Mouse (Mus musculus): ENCODE measurements at regions not wholly inside any gene's neighbourhood (a gene's known extent, or its start where the extent isn't known, plus 50 kb on each side); places are given as distances from the start of the nearest gene placed in this dataset.

DNA sequence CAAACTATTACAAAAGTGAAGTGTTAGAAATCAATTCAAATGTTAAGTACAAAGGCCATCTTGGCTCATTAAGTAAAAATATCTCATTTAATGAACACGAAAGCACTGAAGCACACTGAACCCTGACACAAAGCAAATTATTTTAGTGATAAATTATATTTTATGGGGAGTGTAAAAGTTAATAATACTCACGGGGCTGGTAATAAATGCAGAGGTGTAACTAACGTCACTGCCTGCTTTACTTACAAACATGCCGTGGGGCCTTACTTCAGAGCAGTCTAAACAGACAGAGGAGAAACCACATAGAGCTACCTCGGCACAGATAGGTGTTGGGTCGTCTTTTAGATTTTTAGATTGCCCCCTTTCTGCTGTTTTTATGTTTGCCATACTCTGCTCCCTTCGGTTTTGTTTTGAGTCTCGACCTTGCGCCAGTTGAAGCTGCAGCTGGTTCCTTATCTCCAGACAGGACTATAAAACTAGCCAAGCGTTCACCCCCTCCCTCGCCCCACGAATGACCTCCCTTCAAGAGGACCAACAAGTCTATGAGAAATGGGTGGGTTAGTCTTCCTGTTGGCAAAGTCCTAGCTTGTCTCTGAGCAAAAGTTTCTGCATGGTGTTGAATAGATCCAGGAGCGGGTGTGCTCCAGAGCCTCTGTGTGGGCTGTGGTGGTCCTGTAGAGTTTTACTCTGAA is 181.8 kb upstream of the Nr5a2 start:
- DNase-seq (ENCODE audit: low read depth, low spot score), result no peak

DNA sequence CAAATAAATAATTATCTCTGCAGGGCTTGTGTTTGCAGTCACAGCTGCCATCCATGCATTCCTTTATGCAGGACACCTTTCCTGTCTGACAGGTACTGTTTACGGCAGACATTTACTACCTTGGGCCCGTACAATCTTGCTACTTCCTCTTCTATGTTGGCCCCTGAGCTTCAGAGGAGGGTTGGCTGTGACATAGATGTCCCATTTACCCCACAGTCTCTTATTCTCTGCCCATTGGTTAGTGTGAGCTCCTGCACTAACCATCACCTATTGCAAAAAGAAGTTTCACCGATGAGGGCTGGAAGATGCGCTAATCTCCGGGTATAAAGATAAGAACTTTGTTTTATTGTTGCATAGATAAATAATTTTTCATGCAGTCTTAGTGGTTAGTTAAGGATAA is 181.1 kb upstream of the Nr5a2 start:
- no peak for DNase-seq (ENCODE audit: low read depth, low spot score)

DNA sequence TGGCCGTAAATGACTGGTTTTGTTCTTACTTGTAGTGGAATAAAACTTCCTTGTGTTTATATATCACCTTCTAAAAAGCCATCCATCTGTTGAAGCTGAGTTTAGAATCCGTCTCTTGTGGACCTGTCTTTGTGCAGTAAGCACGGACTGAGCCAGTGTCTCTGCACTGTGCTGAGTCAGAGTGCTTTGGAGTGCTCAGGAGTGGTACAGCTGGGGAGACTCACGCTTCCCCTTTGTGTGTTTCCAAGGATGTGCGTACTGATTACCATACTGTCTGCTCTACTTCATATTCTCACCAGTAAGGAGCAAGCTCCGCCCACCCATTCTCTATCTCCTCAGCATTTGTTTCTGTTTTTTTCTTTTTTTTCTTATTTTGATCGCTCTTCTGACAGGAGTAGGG is 175.9 kb upstream of the Nr5a2 start:
- no peak for DNase-seq (ENCODE audit: low read depth, low spot score)

DNA sequence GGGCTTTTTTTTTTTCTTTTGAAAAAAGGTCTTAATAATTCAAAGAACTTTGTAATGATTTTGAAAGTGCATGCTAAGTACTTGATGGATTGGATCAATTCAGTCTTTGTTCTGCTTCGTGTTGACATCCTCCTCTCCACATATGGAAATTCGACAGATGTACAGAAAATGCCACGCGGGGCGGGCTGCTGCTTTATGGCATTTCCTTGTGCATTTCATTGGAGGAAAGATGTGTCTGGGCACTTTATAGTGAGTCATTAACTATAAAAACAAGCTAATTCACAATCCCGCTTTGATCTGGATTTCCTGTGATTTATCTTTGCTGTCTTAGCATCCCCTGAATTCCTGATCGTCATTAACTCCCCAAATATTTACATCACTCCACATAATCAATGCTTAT is 173.5 kb upstream of the Nr5a2 start:
- DNase-seq (ENCODE audit: low read depth, low spot score), result no peak

DNA sequence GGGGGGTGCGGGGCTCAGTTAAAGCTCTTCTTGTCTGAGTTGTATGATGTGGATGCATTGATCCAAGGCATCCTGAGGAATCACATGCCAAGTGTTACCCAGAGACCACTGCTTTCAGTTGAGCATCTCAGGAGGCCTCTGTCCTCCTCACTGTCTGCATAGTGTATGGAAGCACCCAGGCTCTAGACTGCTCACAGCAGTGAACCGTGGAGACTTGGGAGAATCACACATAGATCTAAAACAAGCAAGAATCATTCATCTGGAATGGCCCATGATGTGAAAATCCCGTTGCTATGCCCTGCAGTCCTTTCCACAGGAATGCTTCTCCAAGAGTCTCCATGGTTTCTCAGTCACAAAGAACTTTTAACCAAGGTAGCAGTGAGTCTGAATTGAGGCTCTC is 170.0 kb upstream of the Nr5a2 start:
- DNase-seq (ENCODE audit: low read depth, low spot score), result no peak

DNA sequence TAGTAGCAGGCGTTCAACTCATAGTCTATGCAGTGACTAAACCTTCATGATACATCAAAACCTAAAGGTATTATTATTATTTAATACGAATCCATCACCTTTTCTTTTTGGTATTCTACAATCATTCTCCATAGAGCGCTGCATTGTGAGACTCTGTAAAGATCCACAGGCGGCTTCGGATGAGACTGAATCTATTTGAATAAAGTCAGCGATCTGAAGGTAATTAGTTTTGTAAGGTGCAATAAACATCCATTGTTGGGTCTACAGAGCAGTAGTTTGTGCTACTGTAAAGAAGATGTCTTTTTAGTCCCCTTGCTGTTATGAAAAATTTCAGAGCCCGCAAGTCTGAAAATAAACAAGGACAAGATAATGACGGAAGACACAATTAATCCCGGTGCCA is 168.9 kb upstream of the Nr5a2 start:
- no peak for DNase-seq (ENCODE audit: low read depth, low spot score)

DNA sequence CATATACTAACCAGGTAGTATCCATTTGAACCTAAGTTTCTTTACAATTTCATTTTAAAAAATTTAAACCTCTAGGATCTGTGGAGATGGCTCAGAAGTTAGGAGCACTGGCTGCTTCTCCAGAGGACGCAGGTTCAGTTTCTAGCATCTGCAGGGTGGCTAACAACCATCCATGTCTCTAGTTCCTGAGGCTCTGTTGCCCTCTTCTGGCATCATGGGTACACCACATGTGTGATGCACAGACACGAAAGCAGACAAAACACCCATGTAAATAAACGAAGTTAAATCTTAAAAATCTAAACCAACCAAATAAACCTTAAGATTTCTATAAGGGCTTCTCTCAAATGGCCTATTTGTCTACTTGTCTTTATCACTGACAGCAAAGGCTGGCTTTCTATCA is 157.6 kb upstream of the Nr5a2 start:
- DNase-seq (ENCODE audit: low read depth, low spot score), result no peak

DNA sequence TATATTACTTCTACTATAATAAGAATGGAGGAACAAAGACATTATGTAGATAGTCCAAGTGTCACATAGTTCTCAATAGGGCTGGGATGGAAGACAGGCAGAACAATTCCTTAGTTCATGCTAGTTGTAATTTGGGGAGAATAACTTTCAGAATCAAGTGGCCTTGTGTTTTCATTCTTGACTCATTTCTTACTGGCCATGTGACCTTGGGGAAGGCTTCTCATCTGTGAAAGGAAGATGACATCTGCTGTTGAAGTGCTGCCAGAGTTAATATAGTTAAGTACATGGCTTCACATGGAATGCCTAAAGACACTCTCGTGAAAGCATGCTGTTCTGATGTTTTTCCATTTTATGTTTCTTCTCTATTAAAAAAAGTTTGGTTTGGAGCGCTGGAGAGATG is 146.2 kb upstream of the Nr5a2 start:
- no peak for DNase-seq (ENCODE audit: low read depth, low spot score)

DNA sequence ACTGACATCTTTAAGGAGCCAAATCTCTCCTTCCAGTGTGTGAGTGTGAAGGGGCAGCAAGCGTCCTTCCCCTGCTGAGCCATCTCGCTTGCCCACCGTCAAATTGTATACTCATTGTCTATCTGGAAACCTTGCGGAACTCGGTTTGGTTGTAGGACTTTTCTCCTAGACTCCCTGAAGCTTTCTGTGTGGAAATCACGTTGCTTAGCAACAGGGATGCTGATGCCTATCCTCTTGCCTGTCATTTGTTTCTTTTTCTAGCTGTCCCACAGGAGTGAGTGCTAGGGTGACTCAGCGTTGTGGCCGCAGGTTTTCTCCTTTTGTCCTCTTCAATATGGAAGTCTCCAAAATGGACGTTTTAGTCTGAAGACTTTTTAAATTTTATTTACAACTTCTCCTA is 131.5 kb upstream of the Nr5a2 start:
- DNase-seq (ENCODE audit: low read depth, low spot score), result no peak

DNA sequence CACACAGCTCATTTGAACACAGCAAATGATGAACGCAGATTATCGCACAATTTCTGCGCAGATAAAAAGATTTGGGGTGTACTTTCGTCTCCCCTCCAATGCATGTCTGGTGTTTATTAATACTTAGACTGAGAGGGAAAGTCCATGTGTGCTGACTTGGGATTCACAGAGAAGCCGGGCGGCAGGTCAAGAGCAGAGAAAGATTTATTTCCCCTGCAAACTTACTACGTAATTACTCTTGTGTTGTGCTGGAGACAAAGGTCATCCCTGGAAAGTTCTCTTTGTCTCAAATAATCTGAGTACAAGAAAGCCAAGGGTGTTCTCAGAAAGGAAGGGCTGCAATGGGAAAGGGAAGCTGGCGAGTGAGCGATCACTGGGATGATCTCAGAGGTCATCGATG is 127.9 kb upstream of the Nr5a2 start:
- DNase-seq (ENCODE audit: low read depth, low spot score), result no peak

DNA sequence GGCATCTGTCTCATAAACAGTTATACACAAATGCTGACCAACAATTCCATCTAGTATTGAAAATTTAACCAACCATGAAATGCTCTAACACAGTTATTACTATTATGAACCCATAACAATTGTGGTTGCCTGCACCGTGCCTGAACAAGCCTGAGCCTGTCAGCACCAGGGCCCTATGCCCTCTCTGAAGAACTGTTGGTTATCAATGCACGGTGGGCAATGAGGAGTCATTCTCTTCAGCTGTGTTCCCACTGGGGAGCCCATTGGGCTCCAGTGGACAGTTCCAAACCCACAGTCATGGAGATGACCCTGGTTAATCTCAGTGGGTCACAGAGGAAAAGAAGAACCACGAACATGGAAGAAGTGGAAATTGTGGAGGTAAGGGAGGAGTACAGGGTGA is 126.5 kb upstream of the Nr5a2 start:
- no peak for DNase-seq (ENCODE audit: low read depth, low spot score)

DNA sequence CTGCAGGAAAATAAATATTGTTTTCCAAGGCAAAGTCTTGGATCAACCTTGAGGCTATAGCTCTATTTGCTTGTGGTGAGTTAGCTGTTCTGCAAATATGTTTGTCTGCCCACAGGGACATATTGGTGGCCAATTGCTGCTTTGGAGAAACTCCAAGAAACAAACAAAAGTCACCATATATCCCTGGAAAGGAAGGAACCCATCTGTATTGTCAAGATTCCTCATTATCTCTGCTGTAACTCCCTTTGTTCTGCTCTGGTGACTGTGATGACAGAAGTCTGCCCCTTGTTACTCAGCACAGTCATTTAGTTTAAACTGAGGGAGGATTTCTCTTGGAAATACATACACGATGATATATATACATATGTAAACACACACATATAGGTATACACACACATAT is 123.3 kb upstream of the Nr5a2 start:
- no peak for DNase-seq (ENCODE audit: low read depth, low spot score)

DNA sequence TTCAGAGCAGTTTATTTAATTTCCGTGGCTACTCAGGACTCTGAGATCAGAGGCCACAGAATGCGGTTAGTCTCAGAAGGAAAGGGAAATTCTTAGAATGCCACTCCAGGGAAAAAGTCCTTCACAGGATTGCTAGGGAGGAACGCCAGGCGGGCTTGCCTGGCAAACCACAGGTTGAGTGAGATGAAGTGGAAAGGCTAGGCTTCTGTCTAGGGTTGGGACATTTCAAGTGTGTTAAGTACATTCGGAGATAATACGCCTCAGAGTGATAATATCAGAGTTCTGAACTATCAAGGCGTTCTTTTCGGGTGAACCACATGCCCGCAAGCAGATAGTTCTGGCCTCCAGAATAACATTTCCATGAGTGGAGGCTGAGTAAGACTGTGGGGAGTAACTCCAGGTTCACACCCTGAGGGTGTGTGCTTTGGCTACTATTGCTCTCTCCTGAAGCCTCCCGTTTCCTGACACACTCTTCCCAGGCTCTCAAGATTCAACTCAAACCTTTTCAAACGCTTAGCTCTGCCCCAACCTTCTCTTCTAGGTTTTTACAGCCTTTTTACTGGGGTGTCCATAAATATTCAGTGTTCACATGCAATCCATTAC is 119.3 kb upstream of the Nr5a2 start:
- DNase-seq (ENCODE audit: low read depth, low spot score), result no peak

DNA sequence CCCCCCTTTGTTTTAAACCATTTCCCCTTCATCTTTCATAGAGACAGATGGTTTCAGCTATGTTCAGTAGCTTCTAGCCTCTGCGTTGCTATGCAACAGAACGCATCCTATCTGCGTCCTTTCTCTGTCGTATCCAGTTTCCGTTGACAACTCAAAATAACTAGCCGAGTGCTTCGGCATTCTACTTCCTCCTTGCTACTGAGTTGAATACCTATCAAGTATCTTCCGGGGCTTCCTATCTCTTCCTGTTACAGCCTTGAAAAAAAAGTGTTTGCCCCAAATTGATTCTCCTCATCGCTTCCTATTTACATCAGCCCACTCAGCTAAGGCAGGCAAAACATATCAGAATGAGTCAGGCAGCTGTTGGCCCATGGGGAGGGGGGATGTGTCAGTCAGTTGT is 114.5 kb upstream of the Nr5a2 start:
- no peak for DNase-seq (ENCODE audit: low read depth, low spot score)

DNA sequence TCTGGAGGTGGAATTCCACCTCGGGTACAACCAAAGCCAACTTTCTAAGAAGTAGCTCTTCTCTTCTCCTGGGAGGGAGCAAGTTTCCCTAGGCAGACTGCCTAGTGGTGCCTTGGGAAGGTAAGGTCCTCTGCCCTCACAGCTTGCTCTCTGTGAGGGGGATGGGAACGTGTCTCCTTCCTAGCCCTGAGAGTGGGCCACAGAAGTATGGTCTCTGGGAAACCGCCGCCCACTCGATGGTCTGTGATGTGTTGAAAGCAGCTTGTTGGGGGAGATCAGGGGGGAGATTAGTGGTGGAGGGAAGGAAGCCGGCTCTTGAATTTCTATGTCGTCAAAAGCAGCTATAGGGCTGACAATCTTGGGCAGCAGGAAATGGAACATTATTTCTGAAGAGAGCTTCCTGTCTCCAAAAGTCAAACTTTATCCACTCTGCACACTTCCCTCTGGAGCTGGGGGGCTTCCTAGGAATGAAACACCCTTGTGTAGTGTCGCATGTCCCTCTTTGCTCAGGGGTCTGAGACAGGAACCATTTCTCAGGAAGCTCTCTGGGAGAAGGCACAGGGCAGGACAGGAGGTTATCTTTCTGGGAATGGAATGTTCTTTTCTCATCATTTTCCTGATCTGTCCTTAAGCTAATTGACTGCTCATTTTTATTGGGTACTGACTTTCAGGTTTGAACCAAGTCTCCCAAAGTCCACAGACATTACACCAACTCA is 113.8 kb upstream of the Nr5a2 start:
- DNase-seq (ENCODE audit: low read depth, low spot score), result no peak

DNA sequence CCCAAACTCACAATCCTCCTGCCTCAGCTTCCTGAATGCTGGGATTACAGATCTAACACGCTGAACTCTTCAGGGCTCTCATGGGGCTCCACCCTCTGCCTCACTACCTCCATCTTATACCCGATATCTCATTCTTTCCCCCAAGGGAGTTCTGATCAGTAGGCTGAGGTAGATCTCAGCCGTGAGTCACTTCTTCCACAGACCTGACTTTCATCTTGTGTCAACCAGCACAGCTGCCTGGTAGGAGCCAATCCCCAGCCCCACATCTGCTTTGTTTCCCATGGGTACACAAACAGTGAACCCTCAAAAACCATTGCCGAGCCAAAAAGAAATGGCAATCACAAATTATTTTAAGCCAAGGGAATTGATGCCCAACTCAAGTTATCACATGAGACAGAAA is 100.7 kb upstream of the Nr5a2 start:
- no peak for DNase-seq (ENCODE audit: low read depth, low spot score)

DNA sequence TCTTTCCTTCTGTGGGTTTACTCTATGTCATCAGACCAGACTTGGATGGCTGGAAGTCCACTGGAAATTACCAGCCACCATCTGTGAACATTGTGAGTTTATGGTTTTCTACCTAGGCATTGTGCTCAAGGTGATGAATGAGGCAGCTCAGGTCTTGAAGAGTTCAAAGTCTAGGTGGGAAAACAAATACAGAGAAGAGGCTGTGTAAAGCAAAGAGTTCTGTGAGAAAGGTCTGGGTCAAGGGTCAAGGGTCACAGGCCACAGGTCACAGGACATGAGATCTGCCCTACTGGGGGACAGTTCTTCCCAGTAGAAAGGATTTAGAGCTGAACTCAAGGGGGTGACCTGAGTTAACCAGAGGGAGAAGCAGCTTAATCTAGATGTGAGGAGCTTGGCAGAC is 92.9 kb upstream of the Nr5a2 start:
- no peak for DNase-seq (ENCODE audit: low read depth, low spot score)

DNA sequence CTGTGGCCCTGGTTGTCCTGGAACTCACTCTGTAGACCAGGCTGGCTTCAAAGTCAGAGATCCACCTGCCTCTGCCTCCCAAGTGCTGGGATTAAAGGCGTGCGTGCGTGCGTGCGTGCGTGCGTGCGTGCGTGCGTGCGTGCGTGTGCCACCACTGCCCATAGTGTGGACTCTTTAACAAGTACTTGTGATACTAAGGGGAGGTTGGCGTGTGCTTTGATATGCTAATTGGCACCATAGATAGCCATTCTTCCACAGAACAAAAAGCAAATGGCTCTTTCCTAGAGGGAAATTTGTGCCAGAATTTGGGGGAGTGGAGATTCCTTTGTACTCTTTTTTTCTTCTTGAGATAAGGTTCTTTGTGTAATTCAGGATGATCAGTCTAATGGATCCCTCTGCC is 91.3 kb upstream of the Nr5a2 start:
- DNase-seq (ENCODE audit: low read depth, low spot score), result no peak

DNA sequence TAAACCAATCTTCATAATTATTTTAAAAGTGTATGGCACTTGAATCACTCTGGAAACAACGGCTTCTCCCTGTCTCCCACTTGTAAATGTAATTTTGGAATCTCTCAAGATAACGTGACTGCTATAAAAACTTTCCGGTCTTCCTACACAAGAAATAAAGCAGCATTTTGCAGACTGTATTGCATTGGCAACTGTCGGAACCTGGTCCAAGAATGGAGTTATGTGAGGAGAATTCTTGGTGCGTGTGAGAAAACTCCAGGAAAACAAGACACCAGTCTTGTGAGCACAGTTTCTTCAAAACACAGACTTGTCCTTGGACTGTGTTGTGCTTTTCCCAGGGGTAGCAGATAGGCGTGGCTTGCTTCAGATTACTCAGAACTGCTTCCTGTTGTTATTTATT is 83.8 kb upstream of the Nr5a2 start:
- DNase-seq (ENCODE audit: low read depth, low spot score), result no peak

DNA sequence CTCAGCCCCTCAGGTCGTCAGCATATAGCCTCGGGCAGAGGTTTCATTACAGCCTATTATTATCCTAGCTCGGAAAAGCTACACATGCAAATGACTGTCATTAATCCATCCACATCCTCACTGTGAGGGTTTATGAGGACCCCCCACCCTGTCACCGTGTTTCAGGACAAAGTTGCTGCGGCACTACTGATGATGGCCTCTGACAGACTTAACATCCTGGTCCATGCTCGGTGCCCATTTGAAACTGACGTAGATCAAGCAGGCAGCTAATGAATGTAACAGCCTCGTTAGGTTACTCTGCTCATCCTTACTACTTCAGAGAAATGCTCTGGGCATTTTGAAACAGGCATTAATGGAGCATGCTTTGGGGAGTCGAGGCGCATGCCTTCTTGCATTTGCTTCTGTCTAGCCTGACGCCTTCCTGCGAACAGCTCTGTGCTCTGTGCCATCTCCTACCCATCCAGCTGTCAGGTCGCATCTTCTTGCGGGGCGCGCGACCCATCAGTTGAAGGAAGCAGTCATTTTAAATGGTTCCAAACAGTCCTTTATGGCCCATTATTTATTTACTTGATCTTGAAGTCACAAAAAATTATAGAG is 82.3 kb upstream of the Nr5a2 start:
- DNase-seq (ENCODE audit: low read depth, low spot score), result no peak

DNA sequence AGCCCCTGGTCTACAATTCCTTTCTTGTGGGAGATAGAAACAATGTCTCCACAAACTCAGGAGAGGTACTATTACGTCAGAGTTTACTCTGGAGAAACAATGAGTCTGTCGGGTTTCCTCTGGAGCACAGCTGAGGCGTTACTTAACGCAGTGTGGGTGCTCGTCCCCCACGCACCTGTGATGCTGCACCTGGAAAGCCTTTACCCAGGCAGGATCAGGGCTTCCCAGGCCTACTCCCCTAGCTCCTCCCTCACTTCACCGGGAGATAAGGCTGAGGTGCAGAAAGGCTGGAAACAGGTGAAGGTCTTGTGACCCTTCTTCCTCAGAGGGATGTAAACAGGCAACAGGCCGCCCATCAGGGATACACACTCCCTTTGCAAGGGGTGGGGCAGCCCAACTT is 80.7 kb upstream of the Nr5a2 start:
- DNase-seq (ENCODE audit: low read depth, low spot score), result no peak

DNA sequence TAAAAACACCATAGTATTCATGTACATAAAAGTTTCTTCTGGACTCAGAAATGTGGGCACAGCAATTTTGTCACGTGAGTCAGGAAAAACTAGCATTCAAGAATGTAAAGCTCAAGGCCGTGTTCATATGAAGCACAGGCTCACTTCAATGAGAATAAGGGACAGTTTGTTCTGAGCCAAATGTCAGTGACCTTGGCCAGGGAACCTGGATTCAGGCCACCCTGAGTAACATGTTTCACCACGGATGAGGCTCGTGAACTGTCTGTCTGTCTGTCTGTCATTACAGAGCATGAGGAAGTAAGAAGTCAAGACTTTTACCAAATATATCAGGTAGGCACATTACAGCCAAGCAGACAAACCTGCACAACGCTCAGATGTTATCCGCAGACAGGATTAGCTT is 74.3 kb upstream of the Nr5a2 start:
- no peak for DNase-seq (ENCODE audit: low read depth, low spot score)

DNA sequence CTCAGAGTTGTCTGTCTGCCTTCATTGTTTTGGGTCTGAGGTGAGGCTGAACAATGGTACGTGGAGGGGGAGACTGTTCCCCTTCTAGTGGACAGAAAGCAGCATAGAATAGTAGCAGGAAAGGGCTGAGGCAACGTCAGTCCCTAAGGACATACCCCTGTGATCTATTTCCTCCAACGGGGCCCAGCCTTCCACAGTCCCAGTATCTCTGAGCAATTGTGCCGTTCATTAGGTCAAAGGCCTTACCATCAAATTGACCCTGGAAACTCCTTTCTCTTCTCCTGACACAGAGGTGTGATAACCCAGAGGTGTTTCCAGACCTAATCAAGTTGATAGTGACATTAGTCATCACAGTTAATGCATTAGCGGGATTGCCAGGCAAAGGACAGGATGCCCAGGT is 73.4 kb upstream of the Nr5a2 start:
- DNase-seq (ENCODE audit: low read depth, low spot score), result no peak
